Mouse (Mus musculus) layer of hippocampus, adult 2 months (tissue): ENCODE measurements at regions not wholly inside any gene's neighbourhood (a gene's known extent, or its start where the extent isn't known, plus 50 kb on each side); places are given as distances from the start of the nearest gene placed in this dataset.

ENCODE experiments used
- DNase-seq, 2 experiments: peaks; one replicate each; pipeline ENCODE4 v3.0.0; 2022; ENCODE audit warnings: low spot score in 2 of 2
- H3K27ac ChIP-seq: fragments of 200-600 bp; 2 replicates; pipeline ENCODE4 v1.8.1; 2022
- H3K4me3 ChIP-seq: fragments of 200-600 bp; 2 replicates; pipeline ENCODE4 v1.8.1; 2022; ENCODE audit warnings: mild to moderate bottlenecking
- CTCF ChIP-seq: fragments of 200-600 bp; conservative IDR thresholded peaks from 2 replicates; pipeline ENCODE4 v1.8.1; 2022; ENCODE audit warnings: antibody characterized with exemption, mild to moderate bottlenecking, moderate library complexity

DNA sequence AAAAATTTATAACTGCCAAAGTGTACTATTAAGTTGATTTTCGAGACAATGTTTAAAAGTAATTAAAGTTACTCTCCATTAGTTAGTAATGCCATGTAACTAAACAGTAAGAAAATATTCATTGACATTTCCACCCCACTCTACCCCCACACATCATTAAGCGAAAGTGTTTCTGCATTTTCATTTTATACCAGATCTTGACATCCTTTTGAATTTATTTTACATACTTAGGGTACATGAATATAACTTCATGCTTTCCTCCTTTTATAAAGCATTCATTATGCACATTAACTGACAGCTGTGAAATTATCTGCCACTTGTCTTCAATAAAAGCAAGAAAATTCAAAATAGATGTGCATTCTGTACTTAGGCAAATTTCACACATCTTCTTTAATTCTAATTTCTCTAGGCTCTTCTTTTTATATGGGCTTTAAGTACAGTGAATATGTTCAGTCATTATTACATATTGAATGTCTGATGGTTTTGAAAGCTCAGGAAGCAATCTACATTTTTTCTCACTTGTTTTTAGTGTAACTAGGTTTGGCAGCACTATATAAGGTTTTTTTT lies 526.5 kb downstream of the Epha5 start:
- no peak overlapping the region for H3K27ac ChIP-seq
- no peak for TF ChIP-seq CTCF
- DNase-seq, result no peak
- no peak overlapping the region for H3K4me3 ChIP-seq

DNA sequence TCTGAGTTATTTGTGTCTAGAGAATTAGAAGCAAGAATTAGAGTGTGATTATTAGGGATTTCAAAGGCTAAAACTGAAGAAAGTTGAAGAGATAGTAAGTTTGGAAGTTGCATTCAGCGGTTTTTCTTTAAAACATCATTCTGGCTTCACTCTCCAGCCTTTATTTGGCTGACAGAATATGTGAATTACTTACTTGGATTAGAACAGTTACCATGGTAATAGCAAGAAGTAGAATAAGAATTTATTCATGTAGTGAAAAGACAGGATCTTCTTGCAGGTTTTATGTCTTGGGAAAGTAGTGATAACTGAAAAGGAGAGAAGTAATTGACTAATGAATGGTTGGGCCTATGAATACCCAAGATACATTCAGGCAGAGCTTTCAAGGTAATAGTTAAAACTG lies 517.1 kb upstream of the Tecrl start:
- no peak for DNase-seq
- Histone ChIP-seq H3K27ac (no peak overlapping the region), H3K4me3 (no peak overlapping the region)
- TF ChIP-seq CTCF, result no peak

DNA sequence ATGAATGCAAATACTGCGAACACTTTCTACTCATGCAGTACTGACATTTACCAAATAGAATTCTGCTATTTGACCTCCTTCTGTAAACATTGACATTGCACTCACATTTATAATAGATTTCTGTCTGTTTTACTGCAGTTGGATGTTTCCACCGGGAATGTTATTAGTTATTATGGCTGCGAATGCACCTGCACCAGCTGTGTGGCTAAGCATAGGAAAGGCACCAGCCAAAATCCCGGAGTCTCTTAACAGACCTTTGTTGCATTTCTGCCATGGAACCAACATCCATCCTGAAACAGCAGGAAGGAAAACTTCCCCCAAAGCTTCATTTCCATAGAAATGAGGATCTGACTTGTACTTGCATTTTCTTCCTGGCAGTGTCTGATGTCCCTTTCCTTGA lies 513.4 kb upstream of the Tecrl start:
- H3K27ac ChIP-seq, result no peak overlapping the region
- no peak for TF ChIP-seq CTCF
- H3K4me3 ChIP-seq, result no peak overlapping the region
- no peak for DNase-seq

DNA sequence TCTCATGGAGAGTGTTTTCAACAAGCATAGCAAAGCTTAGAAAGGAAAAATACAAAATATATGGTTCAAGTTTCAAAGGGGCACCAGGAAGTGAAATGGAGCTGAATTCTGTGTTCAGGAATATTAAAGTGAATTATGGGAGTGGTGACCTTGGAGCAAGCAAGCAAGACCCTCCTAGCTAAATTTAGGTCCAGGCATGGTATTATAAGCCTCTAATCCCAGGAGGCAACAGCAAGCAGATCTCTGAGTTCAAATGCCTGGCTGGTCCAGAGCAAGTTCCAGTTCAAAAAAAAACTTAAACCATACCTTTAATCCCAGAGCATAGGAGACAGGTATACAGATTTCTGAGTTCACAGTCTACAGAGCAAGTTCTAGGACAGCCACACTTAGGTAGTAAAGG lies 506.7 kb upstream of the Tecrl start:
- no peak for DNase-seq
- no peak for TF ChIP-seq CTCF
- H3K4me3 ChIP-seq, result no peak overlapping the region
- no peak overlapping the region for H3K27ac ChIP-seq

DNA sequence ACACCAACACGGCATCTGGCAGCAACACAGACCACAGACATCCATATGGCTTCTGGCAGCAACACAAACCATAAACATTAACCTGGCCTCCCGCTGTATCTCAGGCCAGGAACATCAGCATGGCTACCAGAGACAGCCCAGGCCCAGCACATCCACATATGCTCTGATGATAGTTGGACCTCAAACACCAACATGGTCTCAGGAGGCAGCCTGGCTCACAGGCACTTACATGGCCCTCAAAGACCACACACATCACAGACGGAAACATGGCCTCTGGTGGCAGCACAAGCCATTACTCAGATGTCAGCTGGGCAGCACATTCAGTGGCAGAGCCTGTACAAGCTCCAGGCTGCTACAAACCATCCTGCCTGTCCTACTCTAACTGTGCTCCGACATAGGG lies 497.0 kb upstream of the Tecrl start:
- TF ChIP-seq CTCF, result no peak
- no peak overlapping the region for H3K27ac ChIP-seq
- H3K4me3 ChIP-seq, result no peak overlapping the region
- DNase-seq, result no peak

- Histone ChIP-seq H3K4me3 (no peak overlapping the region), H3K27ac (peak overlapping the region; percentile 39; the same call in 1 of the 2 replicates)
- no peak for TF ChIP-seq CTCF
- DNase-seq, result peak in 1 of 2 experiments; percentile 47
Measured at GRCm38 (mm10) chr5:83826561-83826960, 471.6 kb upstream of the Tecrl start.

DNA sequence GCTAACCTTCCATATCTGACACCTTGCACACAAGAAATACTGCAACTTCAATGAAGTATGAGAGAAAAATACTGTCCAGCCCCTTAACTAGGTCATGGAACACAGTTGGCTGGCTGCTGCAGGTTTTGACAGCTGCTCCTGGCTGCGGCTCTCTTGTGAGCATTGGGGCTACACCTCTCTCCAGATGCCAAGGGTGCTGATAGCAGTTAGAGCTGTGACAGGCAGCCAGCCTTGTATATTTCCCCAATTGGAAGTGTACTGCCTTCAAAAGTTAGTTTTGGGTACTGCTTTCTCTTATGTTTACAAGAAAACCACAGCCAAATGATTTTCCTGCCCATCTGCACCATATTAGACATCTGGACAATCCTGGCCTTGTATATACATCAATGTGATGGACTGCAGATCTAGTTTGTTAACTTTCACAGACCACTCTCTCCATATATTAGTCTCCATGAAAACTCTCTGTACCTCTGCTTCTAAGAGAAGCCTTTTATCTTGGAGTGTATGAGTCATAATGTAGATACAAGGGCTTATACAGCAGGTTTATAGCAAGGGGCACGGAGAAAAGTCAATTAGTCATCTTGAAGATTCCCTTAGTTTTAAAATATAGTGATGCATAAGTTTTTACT lies 470.0 kb upstream of the Tecrl start:
- H3K27ac ChIP-seq, result no peak overlapping the region
- H3K4me3 ChIP-seq, result no peak overlapping the region
- no peak for TF ChIP-seq CTCF
- no peak for DNase-seq

GRCm38 (mm10) chr5:83811309-83811708 lies 456.3 kb upstream of the Tecrl start:
- Histone ChIP-seq H3K4me3 (no peak overlapping the region), H3K27ac (no peak overlapping the region)
- DNase-seq, result no peak
- TF ChIP-seq CTCF, result no peak

GRCm38 (mm10) chr5:83800028-83800427 lies 445.0 kb upstream of the Tecrl start:
- TF ChIP-seq CTCF, result no peak
- no peak for DNase-seq
- H3K4me3 ChIP-seq, result no peak overlapping the region
- H3K27ac ChIP-seq, result no peak overlapping the region

DNA sequence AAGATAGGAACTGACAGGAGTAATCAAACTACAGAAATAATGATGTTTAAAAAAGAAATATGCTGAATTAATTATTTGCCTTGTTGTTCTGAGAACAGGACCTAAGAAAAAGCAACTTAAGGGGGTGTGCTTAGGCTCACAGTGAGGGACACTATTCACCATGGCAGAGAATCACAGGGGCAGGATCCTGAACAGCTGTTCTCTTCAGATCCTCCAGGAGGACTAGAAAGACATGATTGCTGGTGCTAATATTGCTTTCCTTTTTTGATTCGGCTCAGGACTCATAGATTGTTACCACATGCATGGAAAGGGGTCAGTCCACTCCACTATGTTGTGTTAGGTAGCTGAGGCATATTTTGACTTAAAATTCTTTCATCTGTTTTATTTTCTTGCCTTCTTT lies 425.4 kb upstream of the Tecrl start:
- TF ChIP-seq CTCF, result no peak
- no peak overlapping the region for H3K4me3 ChIP-seq
- DNase-seq, result no peak
- no peak overlapping the region for H3K27ac ChIP-seq

DNA sequence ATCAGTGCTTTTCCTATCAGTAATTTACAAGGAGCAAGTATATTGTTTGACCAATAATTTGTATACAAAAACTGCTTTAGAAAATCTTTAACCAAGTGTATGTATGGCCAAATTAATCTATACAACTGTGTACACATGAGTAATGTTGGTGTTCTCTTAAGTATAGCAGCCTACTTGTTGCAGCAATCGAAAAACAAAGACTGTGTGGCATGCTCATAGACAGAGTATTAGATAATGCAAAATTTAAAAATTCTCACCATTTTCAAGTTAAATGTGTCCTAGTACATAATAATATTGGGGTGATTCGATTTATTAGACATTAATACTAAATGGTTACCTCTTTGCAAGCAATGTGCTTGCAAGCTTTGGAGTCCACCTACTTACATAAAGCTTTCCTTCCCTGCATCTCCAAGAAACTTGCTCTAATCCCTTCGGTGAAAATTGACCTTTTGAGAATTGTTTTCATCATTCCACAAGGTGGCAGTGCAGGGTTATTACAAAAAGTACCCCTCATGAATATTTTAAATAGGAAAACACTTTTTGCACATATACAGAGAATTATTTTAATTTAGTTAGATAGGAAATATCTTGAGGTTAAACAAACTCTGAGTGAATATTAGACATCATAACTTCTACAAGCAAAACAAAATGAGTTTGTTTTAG lies 423.4 kb upstream of the Tecrl start:
- Histone ChIP-seq H3K4me3 (no peak overlapping the region), H3K27ac (no peak overlapping the region)
- TF ChIP-seq CTCF, result peak; percentile 84
- DNase-seq, result peak; percentile 29 to 39

DNA sequence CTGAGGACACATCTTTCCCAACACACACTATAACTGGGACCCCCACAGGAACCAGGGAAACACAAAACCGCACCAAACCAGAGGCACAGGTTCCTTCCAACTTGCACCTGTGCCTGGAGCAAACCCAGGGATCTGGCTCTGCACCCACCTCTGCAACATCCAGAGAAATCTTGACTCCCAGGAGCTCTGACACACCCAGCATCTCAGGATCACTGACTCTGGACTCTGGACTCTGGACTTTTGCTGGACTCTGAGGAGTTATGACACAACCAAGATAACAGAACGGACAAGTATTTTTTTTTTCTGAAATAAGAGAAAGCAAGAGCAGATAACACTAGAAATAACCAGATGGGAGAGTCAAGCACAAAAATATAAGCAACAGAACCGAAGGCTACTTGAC lies 386.9 kb upstream of the Tecrl start:
- Histone ChIP-seq H3K27ac (no peak overlapping the region), H3K4me3 (no peak overlapping the region)
- DNase-seq, result no peak
- no peak for TF ChIP-seq CTCF

DNA sequence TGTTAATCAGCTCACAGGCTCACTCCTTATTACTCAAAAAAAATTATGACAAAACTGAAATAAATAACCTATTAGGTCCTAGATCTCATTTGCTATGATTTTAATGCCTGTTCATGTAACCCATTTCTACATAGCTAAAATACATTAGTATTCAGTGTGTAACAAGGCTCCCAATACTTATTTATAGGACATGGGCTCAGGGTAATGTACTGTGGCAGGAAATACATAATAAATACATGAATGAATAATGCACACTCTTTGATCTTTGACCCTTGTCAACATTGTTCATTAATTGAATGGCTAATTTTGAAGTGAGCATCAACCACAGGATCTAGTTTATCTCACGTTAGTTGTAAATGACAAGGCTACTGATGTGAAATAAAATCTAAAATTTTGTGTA lies 340.4 kb upstream of the Tecrl start:
- DNase-seq, result no peak
- TF ChIP-seq CTCF, result no peak
- no peak overlapping the region for H3K4me3 ChIP-seq
- H3K27ac ChIP-seq, result no peak overlapping the region

DNA sequence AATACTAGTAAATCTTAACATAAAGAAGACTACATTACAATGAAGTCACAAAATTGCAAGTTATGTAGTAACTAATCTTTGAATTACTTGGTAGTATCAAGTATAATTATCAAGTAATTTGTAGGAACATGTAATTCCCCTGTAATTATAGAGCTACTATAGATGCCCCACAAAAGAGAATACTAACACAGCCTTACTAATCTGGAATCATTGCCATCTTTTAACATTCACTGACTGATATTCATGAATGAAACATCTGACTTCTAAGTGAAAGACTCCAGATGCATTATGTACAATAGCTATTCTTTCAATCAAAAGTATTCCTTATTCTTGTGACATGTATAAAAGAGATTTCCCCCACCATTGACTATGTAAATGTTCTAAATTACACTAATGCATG lies 337.3 kb upstream of the Tecrl start:
- no peak for TF ChIP-seq CTCF
- DNase-seq, result no peak
- H3K27ac ChIP-seq, result no peak overlapping the region
- no peak overlapping the region for H3K4me3 ChIP-seq

- H3K4me3 ChIP-seq, result no peak overlapping the region
- DNase-seq, result peak; percentile 18 to 23
- no peak for TF ChIP-seq CTCF
- no peak overlapping the region for H3K27ac ChIP-seq
Measured at GRCm38 (mm10) chr5:83678373-83678772, 323.4 kb upstream of the Tecrl start.
